Mouse (Mus musculus): Measurements from ENCODE around the gene Fhdc1.

DNA sequence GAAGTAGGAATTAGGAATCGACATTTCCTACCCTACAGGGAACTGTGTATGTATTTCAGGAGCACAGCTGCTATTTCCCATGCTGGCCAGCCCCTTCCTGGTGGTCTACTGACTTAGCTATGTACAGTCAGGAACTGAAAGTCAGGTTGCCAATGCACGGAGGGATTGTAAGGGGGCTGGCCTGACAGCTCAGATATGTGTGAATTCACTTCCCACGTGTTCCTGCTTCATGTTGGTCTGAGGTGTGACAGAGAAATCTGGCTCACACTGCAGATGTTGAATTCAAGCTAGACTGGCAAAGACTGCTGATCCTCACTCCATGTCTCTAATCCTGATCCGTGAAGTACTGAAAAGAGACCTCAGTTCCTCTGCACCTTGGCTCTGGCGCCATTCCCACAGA is 57.9 kb downstream of the Fhdc1 start:
- TF ChIP-seq CTCF (IDR thresholded peaks at IDR 0.05; ENCODE audit: insufficient read depth, low read depth, low read length) (no peak), POLR2A (IDR thresholded peaks at IDR 0.05; ENCODE audit: insufficient read depth, low read depth, low read length) (no peak)
